Mouse (Mus musculus) c-Kit-positive CD71-positive TER-119-negative erythroid progenitor cells, embryonic 14.5 days (primary cell): ENCODE measurements around the gene Sycn.

Experiments
- DNase-seq: peaks from one replicate; pipeline ENCODE4 v3.0.0-alpha.2; 2013; ENCODE audit warnings: low read depth

The Sycn gene

DNA sequence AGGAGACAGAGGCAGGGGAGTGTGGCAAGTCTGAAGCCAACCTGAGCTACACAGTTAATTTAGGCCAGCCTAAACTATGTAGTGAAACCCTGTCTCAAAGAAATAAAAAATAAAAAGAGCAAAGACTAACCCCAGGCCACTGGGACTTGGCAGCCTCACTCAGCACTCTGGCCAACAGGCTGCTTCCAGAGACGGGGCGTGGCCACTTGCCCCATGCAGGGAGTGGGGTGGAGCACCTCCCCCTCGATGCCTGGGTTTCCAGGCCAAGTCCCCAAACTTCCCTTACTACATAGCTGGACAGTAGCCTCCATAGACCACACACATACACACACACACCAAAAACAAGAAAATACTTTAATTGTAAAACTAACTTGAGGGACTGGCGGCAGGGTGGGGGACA lies 17.8 kb downstream of the Sycn start:
- DNase-seq, result no peak

DNA sequence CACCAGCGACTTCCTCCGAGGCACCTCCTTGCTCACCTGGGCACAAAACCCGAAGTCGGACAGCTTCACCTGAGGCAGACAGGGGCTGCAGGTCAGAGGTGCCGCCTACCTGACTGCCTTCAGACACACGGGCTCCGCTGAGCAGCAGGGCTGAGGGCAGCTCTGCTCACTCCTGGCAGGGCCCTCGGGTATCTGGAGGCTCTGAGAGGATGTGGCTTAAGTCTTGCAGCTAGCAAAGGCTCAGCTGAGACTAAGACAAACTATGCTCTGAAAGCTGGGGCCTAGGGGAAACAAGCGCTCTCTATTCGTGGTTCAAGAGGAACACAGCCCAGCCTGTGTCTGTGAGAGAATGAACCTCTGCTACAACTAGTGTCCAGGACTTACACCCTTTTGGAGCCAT lies 20.2 kb downstream of the Sycn start:
- DNase-seq, result no peak

DNA sequence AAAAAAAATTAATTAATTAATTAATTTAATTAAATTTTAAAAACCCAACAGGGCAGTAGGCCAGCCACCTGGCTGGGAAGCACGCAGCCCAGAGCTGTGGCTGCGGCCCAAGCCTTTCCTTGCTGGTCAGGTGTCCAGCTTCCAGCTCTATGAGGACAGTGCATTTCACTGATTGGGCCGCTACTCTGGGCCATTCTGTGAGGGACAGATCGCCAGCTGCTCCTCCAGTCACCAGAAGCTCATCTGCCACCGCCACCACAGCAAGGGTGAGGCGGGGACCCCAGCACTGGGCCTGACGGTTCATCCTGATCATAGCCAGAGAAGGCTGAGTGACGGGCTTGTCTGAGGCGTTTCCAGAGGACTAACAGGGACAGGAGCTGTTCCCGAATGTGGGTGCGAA lies 21.3 kb downstream of the Sycn start:
- no peak for DNase-seq

GRCm38 (mm10) chr7:28562371-28562770 lies 21.7 kb downstream of the Sycn start:
- no peak for DNase-seq

DNA sequence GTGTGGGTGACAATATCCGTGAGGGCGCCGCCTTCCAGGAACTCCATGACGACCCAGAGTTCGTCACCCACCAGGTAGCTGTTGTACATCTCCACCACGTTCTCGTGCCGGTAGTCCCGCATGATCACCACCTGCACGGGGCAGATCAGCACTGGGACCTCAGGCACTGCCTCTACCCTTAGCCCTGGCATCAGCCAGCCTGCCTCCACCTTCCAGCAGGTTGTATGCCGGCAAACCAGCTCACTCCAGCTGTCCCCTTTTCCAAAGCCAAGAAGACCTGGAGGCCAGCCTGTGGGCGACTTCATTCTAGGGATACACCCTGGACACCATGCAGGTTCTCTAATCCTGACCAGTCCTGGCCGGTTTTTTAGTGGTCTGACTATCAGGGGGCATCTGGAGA lies 22.3 kb downstream of the Sycn start:
- no peak for DNase-seq

GRCm38 (mm10) chr7:28565407-28565806 lies 24.7 kb downstream of the Sycn start:
- DNase-seq, result no peak

DNA sequence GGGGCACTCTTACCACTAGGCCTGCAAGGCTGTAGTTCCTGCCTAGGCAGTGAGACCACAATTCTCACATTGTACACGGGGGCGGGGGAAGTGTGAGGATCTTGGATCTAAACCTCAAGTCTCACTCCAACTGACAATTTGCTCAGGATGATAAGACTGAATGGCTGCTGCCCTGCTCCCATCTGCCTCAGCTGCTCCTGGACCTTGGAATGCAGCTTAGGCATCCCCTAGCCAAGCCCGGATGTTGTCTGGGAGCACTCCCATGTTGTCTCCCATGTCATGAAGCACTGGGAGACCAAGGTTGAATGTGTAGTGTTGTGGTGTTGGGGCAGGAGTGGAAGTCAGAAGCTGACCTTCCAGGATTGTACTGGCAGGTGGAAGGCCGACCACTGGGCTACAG lies 26.9 kb downstream of the Sycn start:
- no peak for DNase-seq

GRCm38 (mm10) chr7:28568253-28568652 lies 27.6 kb downstream of the Sycn start:
- no peak for DNase-seq

GRCm38 (mm10) chr7:28570291-28570981 lies 29.8 kb downstream of the Sycn start:
- no peak for DNase-seq

- no peak for DNase-seq
Observed at GRCm38 (mm10) chr7:28570982-28571682, 30.4 kb downstream of the Sycn start.

DNA sequence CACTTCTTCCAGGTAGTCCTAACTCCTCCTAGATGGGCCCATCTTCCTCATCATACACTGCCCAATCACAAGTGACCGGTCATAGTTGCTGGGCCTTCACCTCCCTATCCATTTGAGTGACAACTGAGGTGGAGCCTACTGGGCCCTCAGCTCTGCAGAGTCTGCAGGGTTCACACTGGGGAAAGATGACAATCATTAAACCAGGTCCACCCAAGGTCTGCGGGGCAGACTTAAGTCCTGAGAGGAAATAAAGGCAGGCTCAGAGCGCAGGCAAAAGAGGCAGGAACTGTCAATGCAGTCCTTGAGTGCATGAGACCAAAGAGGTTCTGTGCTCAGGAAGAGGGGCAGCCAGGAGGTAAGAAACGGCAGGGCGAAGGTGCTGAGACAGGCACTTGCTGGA lies 32.0 kb downstream of the Sycn start:
- no peak for DNase-seq

GRCm38 (mm10) chr7:28573236-28573635 lies 32.6 kb downstream of the Sycn start:
- DNase-seq, result no peak

- DNase-seq, result no peak
Observed at GRCm38 (mm10) chr7:28575597-28575996, 34.9 kb downstream of the Sycn start.

- DNase-seq, result no peak
Observed at GRCm38 (mm10) chr7:28576271-28576914, 35.7 kb downstream of the Sycn start.

GRCm38 (mm10) chr7:28577826-28578542 lies 37.3 kb downstream of the Sycn start:
- no peak for DNase-seq

- no peak for DNase-seq
Observed at GRCm38 (mm10) chr7:28578543-28579053, 37.9 kb downstream of the Sycn start.

DNA sequence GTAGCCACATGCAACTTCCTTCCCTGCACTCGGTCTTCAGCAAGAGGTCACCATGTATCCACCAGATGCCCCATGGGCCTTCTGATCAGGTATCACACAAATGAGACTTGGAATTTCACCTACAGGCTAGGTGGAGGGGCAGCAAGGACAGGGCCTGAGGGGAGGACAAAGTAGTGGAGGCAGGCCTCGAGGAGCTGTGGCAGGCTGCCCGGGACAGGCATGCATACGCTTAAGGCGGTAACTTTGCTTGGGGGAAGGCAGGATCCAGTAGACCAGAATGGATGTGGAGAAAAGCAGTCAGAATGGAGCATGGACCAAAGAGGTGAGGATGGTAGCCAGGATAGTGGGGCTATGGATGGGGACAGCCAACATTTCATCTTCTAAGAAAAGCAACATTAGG lies 39.1 kb downstream of the Sycn start:
- no peak for DNase-seq

GRCm38 (mm10) chr7:28581721-28582120 lies 41.0 kb downstream of the Sycn start:
- peak; percentile 72 for DNase-seq

- no peak for DNase-seq
Observed at GRCm38 (mm10) chr7:28582841-28583240, 42.2 kb downstream of the Sycn start.

- no peak for DNase-seq
Observed at GRCm38 (mm10) chr7:28583570-28584344, 43.1 kb downstream of the Sycn start.

DNA sequence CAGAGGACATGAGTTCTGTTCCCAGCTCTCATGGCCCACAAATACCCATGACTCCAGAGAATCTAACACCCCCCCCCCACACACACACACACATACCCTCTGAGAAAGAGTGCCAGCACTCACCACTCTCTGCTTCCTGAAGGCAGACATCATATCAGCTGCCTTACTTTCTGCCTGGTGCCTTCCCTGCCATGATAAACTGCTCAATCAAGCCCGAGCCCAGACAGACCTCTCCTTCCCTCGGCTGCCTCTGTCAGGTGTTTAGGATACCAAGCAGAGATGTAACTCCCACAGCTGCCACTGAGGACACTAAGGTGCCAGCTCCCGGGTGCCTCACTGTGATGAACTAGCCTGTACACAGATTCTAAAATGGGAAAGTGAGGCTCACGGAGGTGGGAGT lies 43.8 kb downstream of the Sycn start:
- DNase-seq, result no peak

GRCm38 (mm10) chr7:28585001-28585400 lies 44.3 kb downstream of the Sycn start:
- DNase-seq, result no peak
